Mouse (Mus musculus): ENCODE measurements at regions not wholly inside any gene's neighbourhood (a gene's known extent, or its start where the extent isn't known, plus 50 kb on each side); places are given as distances from the start of the nearest gene placed in this dataset.

DNA sequence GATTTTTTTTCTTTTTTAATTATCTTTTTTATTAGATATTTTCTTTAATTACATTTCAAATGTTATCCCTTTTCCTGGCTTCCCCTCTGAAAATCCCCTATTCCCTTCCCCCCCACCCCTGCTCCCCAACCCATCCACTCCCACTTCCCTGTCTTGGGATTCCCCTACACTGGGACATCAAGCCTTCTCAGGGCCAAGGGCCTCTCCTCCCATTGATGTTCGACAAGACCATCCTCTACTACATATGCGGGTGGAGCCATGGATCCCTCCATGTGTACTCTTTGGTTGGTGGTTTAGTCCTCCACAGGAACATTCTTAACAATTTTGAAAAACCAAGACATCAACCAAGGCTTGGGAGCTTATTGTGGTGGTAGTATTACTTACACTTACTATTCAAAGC lies 77.5 kb upstream of the Gm47985 start:
- no peak overlapping the region for H3K4me2 ChIP-seq
- no peak overlapping the region for H3K9ac ChIP-seq (ENCODE audit: low read depth, low read length)
- H3K9me3 ChIP-seq (replicated peaks; ENCODE audit: control insufficient read depth, low read length): no peaks in the 10 kb centered on the region
- no peaks in the 10 kb centered on the region for H3K27me3 ChIP-seq (ENCODE audit: control insufficient read depth, insufficient read depth, low read length)
- H3K36me3 ChIP-seq (ENCODE audit: control insufficient read depth, insufficient read depth, low read length): no peaks in the 10 kb centered on the region
- H3K4me1 ChIP-seq (ENCODE audit: control insufficient read depth, insufficient read depth, low read length): peaks cover 4% of the 10 kb centered on the region
- no peak overlapping the region for H3K27ac ChIP-seq (ENCODE audit: low read depth, low read length)
- no peak for ATAC-seq (replicated peaks; ENCODE audit: insufficient number of reproducible peaks, low FRiP score, low TSS enrichment)
- no peak overlapping the region for H3K4me3 ChIP-seq (ENCODE audit: low read depth, low read length)
- WGBS (ENCODE audit: insufficient replicate concordance): 91% methylated on average over 2 of the region's 2 CpGs

- no peak overlapping the region for H3K4me3 ChIP-seq (ENCODE audit: low read depth, low read length)
- no peak overlapping the region for H3K4me2 ChIP-seq
- 64% methylated on average over 3 of the region's 3 CpGs for WGBS (ENCODE audit: insufficient replicate concordance)
- no peaks in the 10 kb centered on the region for H3K27me3 ChIP-seq (ENCODE audit: control insufficient read depth, insufficient read depth, low read length)
- H3K36me3 ChIP-seq (ENCODE audit: control insufficient read depth, insufficient read depth, low read length): no peaks in the 10 kb centered on the region
- H3K9ac ChIP-seq (ENCODE audit: low read depth, low read length): no peak overlapping the region
- H3K27ac ChIP-seq (ENCODE audit: low read depth, low read length): no peak overlapping the region
- peaks cover 4% of the 10 kb centered on the region for H3K4me1 ChIP-seq (ENCODE audit: control insufficient read depth, insufficient read depth, low read length)
- ATAC-seq (replicated peaks; ENCODE audit: insufficient number of reproducible peaks, low FRiP score, low TSS enrichment): no peak
- no peaks in the 10 kb centered on the region for H3K9me3 ChIP-seq (replicated peaks; ENCODE audit: control insufficient read depth, low read length)
These were observed 77.1 kb upstream of the Gm47985 start for GRCm38 (mm10) chr1:151105251-151105650.

GRCm38 (mm10) chr1:151107401-151107800 lies 74.9 kb upstream of the Gm47985 start:
- ATAC-seq (replicated peaks; ENCODE audit: insufficient number of reproducible peaks, low FRiP score, low TSS enrichment): no peak
- Histone ChIP-seq H3K4me1 (ENCODE audit: control insufficient read depth, insufficient read depth, low read length) (peaks cover 4% of the 10 kb centered on the region), H3K9me3 (replicated peaks; ENCODE audit: control insufficient read depth, low read length) (no peaks in the 10 kb centered on the region), H3K27ac (ENCODE audit: low read depth, low read length) (no peak overlapping the region), H3K4me3 (ENCODE audit: low read depth, low read length) (no peak overlapping the region), H3K36me3 (ENCODE audit: control insufficient read depth, insufficient read depth, low read length) (no peaks in the 10 kb centered on the region), H3K9ac (ENCODE audit: low read depth, low read length) (no peak overlapping the region), H3K4me2 (no peak overlapping the region), H3K27me3 (ENCODE audit: control insufficient read depth, insufficient read depth, low read length) (no peaks in the 10 kb centered on the region)
- WGBS (ENCODE audit: insufficient replicate concordance): 70% methylated on average over 3 of the region's 3 CpGs

DNA sequence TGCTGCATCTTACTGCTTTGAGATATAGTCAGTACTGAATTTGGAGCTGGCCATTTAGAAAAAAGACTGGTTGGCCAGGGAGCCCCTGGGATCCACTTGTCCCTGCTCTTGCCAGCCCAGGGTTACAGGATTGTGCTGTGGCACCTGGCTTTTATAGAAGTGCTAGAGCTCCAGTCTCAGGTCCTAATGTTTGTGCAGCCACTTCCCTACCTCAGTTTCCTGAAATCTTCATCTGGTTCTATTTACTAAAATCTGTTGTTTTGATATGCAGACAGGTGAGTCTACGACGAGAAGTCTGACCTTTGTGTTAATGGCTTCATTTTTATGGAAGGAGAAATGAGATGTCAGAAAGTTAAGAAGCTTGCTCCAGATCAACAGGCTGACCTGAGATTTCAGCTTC lies 73.0 kb upstream of the Gm47985 start:
- no peak overlapping the region for H3K4me3 ChIP-seq (ENCODE audit: low read depth, low read length)
- H3K36me3 ChIP-seq (ENCODE audit: control insufficient read depth, insufficient read depth, low read length): no peaks in the 10 kb centered on the region
- H3K27ac ChIP-seq (ENCODE audit: low read depth, low read length): no peak overlapping the region
- H3K9me3 ChIP-seq (replicated peaks; ENCODE audit: control insufficient read depth, low read length): no peaks in the 10 kb centered on the region
- no peaks in the 10 kb centered on the region for H3K27me3 ChIP-seq (ENCODE audit: control insufficient read depth, insufficient read depth, low read length)
- H3K4me1 ChIP-seq (ENCODE audit: control insufficient read depth, insufficient read depth, low read length): peaks cover 2% of the 10 kb centered on the region
- 89% methylated on average over 2 of the region's 2 CpGs for WGBS (ENCODE audit: insufficient replicate concordance)
- no peak overlapping the region for H3K4me2 ChIP-seq
- H3K9ac ChIP-seq (ENCODE audit: low read depth, low read length): no peak overlapping the region
- no peak for ATAC-seq (replicated peaks; ENCODE audit: insufficient number of reproducible peaks, low FRiP score, low TSS enrichment)

GRCm38 (mm10) chr1:151110412-151110811 lies 71.9 kb upstream of the Gm47985 start:
- no peaks in the 10 kb centered on the region for H3K9me3 ChIP-seq (replicated peaks; ENCODE audit: control insufficient read depth, low read length)
- ATAC-seq (replicated peaks; ENCODE audit: insufficient number of reproducible peaks, low FRiP score, low TSS enrichment): no peak
- peaks cover 2% of the 10 kb centered on the region for H3K4me1 ChIP-seq (ENCODE audit: control insufficient read depth, insufficient read depth, low read length)
- H3K27ac ChIP-seq (ENCODE audit: low read depth, low read length): no peak overlapping the region
- 60% methylated on average over 4 of the region's 4 CpGs for WGBS (ENCODE audit: insufficient replicate concordance)
- H3K4me3 ChIP-seq (ENCODE audit: low read depth, low read length): no peak overlapping the region
- no peak overlapping the region for H3K4me2 ChIP-seq
- no peak overlapping the region for H3K9ac ChIP-seq (ENCODE audit: low read depth, low read length)
- H3K36me3 ChIP-seq (ENCODE audit: control insufficient read depth, insufficient read depth, low read length): no peaks in the 10 kb centered on the region
- H3K27me3 ChIP-seq (ENCODE audit: control insufficient read depth, insufficient read depth, low read length): no peaks in the 10 kb centered on the region

- H3K9ac ChIP-seq (ENCODE audit: low read depth, low read length): no peak overlapping the region
- H3K27me3 ChIP-seq (ENCODE audit: control insufficient read depth, insufficient read depth, low read length): no peaks in the 10 kb centered on the region
- no peaks in the 10 kb centered on the region for H3K9me3 ChIP-seq (replicated peaks; ENCODE audit: control insufficient read depth, low read length)
- H3K4me3 ChIP-seq (ENCODE audit: low read depth, low read length): no peak overlapping the region
- H3K36me3 ChIP-seq (ENCODE audit: control insufficient read depth, insufficient read depth, low read length): no peaks in the 10 kb centered on the region
- peaks cover 2% of the 10 kb centered on the region; the same call in 1 of the 2 replicates for H3K4me1 ChIP-seq (ENCODE audit: control insufficient read depth, insufficient read depth, low read length)
- 53% methylated on average over 6 of the region's 6 CpGs for WGBS (ENCODE audit: insufficient replicate concordance)
- ATAC-seq (replicated peaks; ENCODE audit: insufficient number of reproducible peaks, low FRiP score, low TSS enrichment): no peak
- H3K27ac ChIP-seq (ENCODE audit: low read depth, low read length): no peak overlapping the region
- H3K4me2 ChIP-seq: no peak overlapping the region
These were observed 70.7 kb upstream of the Gm47985 start for GRCm38 (mm10) chr1:151111683-151112082.

DNA sequence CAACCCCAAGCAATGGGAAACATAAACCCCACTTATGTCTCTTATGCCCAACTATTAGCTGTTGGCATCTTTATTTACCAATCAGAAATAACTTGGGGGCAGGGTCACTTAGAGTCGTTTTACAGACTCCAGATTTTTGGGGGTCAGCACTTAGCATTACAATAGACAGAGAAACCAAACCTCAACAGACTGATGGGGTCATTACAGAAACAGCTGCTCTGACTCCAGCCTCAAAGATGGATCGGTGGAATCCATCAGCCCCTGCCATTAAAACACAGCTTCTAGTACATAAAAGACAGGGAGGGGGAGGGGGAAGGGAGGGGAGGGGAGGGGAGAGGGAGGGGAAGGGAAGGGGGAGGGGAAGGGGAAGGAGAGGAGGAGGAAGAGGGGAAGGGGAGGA lies 69.9 kb upstream of the Gm47985 start:
- Histone ChIP-seq H3K9me3 (replicated peaks; ENCODE audit: control insufficient read depth, low read length) (no peaks in the 10 kb centered on the region), H3K27me3 (ENCODE audit: control insufficient read depth, insufficient read depth, low read length) (no peaks in the 10 kb centered on the region), H3K4me1 (ENCODE audit: control insufficient read depth, insufficient read depth, low read length) (peaks cover 2% of the 10 kb centered on the region; the same call in 1 of the 2 replicates), H3K9ac (ENCODE audit: low read depth, low read length) (no peak overlapping the region), H3K4me2 (no peak overlapping the region), H3K4me3 (ENCODE audit: low read depth, low read length) (no peak overlapping the region), H3K27ac (ENCODE audit: low read depth, low read length) (no peak overlapping the region), H3K36me3 (ENCODE audit: control insufficient read depth, insufficient read depth, low read length) (no peaks in the 10 kb centered on the region)
- ATAC-seq (replicated peaks; ENCODE audit: insufficient number of reproducible peaks, low FRiP score, low TSS enrichment): no peak
- WGBS (ENCODE audit: insufficient replicate concordance): 46% methylated on average over 2 of the region's 2 CpGs

- Histone ChIP-seq H3K4me3 (ENCODE audit: low read depth, low read length) (no peak overlapping the region), H3K27ac (ENCODE audit: low read depth, low read length) (no peak overlapping the region), H3K4me2 (no peak overlapping the region), H3K4me1 (ENCODE audit: control insufficient read depth, insufficient read depth, low read length) (peaks cover 2% of the 10 kb centered on the region; the same call in 1 of the 2 replicates), H3K9ac (ENCODE audit: low read depth, low read length) (no peak overlapping the region), H3K27me3 (ENCODE audit: control insufficient read depth, insufficient read depth, low read length) (no peaks in the 10 kb centered on the region), H3K9me3 (replicated peaks; ENCODE audit: control insufficient read depth, low read length) (no peaks in the 10 kb centered on the region), H3K36me3 (ENCODE audit: control insufficient read depth, insufficient read depth, low read length) (no peaks in the 10 kb centered on the region)
- peak; percentile 57; the same call in 1 of the 2 replicates for ATAC-seq (replicated peaks; ENCODE audit: insufficient number of reproducible peaks, low FRiP score, low TSS enrichment)
- WGBS (ENCODE audit: insufficient replicate concordance): 73% methylated on average over 2 of the region's 2 CpGs
These were observed 69.1 kb upstream of the Gm47985 start for GRCm38 (mm10) chr1:151113199-151113598.

GRCm38 (mm10) chr1:151118530-151118929 lies 63.8 kb upstream of the Gm47985 start:
- WGBS (ENCODE audit: insufficient replicate concordance): 57% methylated on average over 4 of the region's 4 CpGs
- Histone ChIP-seq H3K4me2 (no peak overlapping the region), H3K27ac (ENCODE audit: low read depth, low read length) (no peak overlapping the region), H3K9ac (ENCODE audit: low read depth, low read length) (no peak overlapping the region), H3K9me3 (replicated peaks; ENCODE audit: control insufficient read depth, low read length) (no peaks in the 10 kb centered on the region), H3K27me3 (ENCODE audit: control insufficient read depth, insufficient read depth, low read length) (no peaks in the 10 kb centered on the region), H3K36me3 (ENCODE audit: control insufficient read depth, insufficient read depth, low read length) (no peaks in the 10 kb centered on the region), H3K4me1 (ENCODE audit: control insufficient read depth, insufficient read depth, low read length) (no peaks in the 10 kb centered on the region), H3K4me3 (ENCODE audit: low read depth, low read length) (no peak overlapping the region)
- ATAC-seq (replicated peaks; ENCODE audit: insufficient number of reproducible peaks, low FRiP score, low TSS enrichment): no peak
